ENCODE assay signal across 9 mouse cellular contexts in genomic region chr7:98361063-98361652, GRCm38 (mm10). TPM values are rescaled to one million over a fixed set of nuclear protein-coding genes. Genes with fewer than 3 reads are reported as not detected.
DNase-seq lines count a peak whose midpoint lies in the region; ATAC-seq lines count a peak whose summit lies in the region.
"Had no signal": no experiment of that assay in that cellular context is flagged by ENCODE, and none has a peak within 500 bp of the region (broad histone marks: within the 10 kb centered on the region; RNA-seq: fewer than 3 reads in every experiment).

Gene Tsku (minus strand): TSS chr7:98361328.

- peak within 1 kb of the TSS; percentile 86 for H3K4me3 ChIP-seq in hindbrain, embryonic 10.5 days
- peak within 1 kb of the TSS; percentile 81 for H3K4me3 ChIP-seq in lung, embryonic 16.5 days (ENCODE audit: low read length)

- peak within 1 kb of the TSS; percentile 95 for H3K27ac ChIP-seq in hindbrain, embryonic 10.5 days
- peak within 1 kb of the TSS; percentile 88 for H3K27ac ChIP-seq in lung, embryonic 16.5 days (ENCODE audit: low read length)

- H3K27me3 ChIP-seq in hindbrain, embryonic 10.5 days (ENCODE audit: insufficient read depth, poor library complexity, severe bottlenecking), result 0 out of 2 replicates have a peak, but pooled peaks cover 3% of the 10 kb centered on the region
- H3K27me3 ChIP-seq in lung, embryonic 16.5 days (ENCODE audit: control insufficient read depth, insufficient read depth, low read depth, low read length), result no peaks in the 10 kb centered on the region

- DNase-seq in MN1 (ENCODE audit: low spot score), result peak; percentile 97
- peak; percentile 65 for DNase-seq in cerebellum, adult 9-10 months
- peak; percentile 49 to 87 for DNase-seq in frontal cortex, adult 2 months (ENCODE audit: extremely low spot score in 1 of 2, low spot score in 1 of 2)
- DNase-seq in hindbrain, embryonic 10.5 days (ENCODE audit: low spot score), result peak; percentile 96
- peak; percentile 88 to 91 for DNase-seq in layer of hippocampus, postnatal 10 days (ENCODE audit: low spot score in 2 of 2)
- peak; percentile 57 for DNase-seq in retina, adult 2 months (ENCODE audit: low read depth, low spot score)
- peak; percentile 90 to 91 for DNase-seq in urinary bladder, adult 18-20 months (ENCODE audit: low spot score in 2 of 2)

- peak; percentile 96 for ATAC-seq in lung, embryonic 16.5 days (ENCODE audit: low read depth)

- WGBS in hindbrain, embryonic 10.5 days, result under 1% methylated on average over 52 of the region's 52 CpGs
- WGBS in lung, embryonic 16.5 days, result under 1% methylated on average over 52 of the region's 52 CpGs

- no peaks in the 10 kb centered on the region for H3K36me3 ChIP-seq in hindbrain, embryonic 10.5 days
- no peaks in the 10 kb centered on the region for H3K36me3 ChIP-seq in lung, embryonic 16.5 days (ENCODE audit: control insufficient read depth, insufficient read depth, low read length)

- peak within 1 kb of the TSS; percentile 95 for H3K4me2 ChIP-seq in lung, embryonic 16.5 days (ENCODE audit: low read depth, low read length)

- peak within 1 kb of the TSS; percentile 79 for H3K9ac ChIP-seq in lung, embryonic 16.5 days (ENCODE audit: low read length)

- peaks cover 55% of the 10 kb centered on the region for H3K4me1 ChIP-seq in hindbrain, embryonic 10.5 days (replicated peaks)
- peaks cover 16% of the 10 kb centered on the region for H3K4me1 ChIP-seq in lung, embryonic 16.5 days (replicated peaks; ENCODE audit: control insufficient read depth, insufficient read depth, low read length)

- no peaks in the 10 kb centered on the region for H3K9me3 ChIP-seq in hindbrain, embryonic 10.5 days
- H3K9me3 ChIP-seq in lung, embryonic 16.5 days (ENCODE audit: control insufficient read depth, low read length), result no peaks in the 10 kb centered on the region

RNA-seq across cellular contexts. Expression of gene Tsku, which starts in this region (rescaled TPM):
- polyA plus RNA-seq in frontal cortex, adult 2 months (2012; rRNA removed), result 4.1 and 4.8 TPM in 2 replicates
- polyA plus RNA-seq in hindbrain, embryonic 10.5 days (2016; fragmentation: Nextera tagmentation; extraction: Ambion mirVana), result 8.1 and 10.2 TPM in 2 replicates
- total RNA-seq in layer of hippocampus, postnatal 10 days (2021), result 1 to 10 TPM; 6.3 to 7.1 TPM
- polyA plus RNA-seq in lung, embryonic 16.5 days (2015; fragmentation: Nextera tagmentation; extraction: Ambion mirVana), result 6.6 and 9.4 TPM in 2 replicates
- total RNA-seq: neutrophil, adult 5-6 weeks had no signal

Comparison
In these comparisons a context has a peak if more than half of its experiments do, and no peak if none do; other contexts are left out.
1. Peak in every context shown above with its lines: DNase-seq, ATAC-seq, H3K4me3 ChIP-seq and H3K27ac ChIP-seq.